Mouse (Mus musculus): ENCODE results near the gene Gm7694.

Gene Gm7694

GRCm38 (mm10) chr1:170282415-170283129, 23.6 kb downstream of the Gm7694 start:
- no peak for DNase-seq

- DNase-seq, result no peak
Measured at GRCm38 (mm10) chr1:170277016-170277415, 29.1 kb downstream of the Gm7694 start, which contains the start of gene Sh2d1b1. Gene Sh2d1b1 (plus strand): TSS chr1:170277320.

GRCm38 (mm10) chr1:170273252-170273651, 32.9 kb downstream of the Gm7694 start:
- DNase-seq, result no peak

- no peak for DNase-seq
Measured at GRCm38 (mm10) chr1:170270696-170271095, 35.4 kb downstream of the Gm7694 start.

GRCm38 (mm10) chr1:170270281-170270680, 35.9 kb downstream of the Gm7694 start:
- DNase-seq, result no peak

- DNase-seq, result peak; percentile 86 to 92
Measured at GRCm38 (mm10) chr1:170255560-170255910, 50.6 kb downstream of the Gm7694 start.

- DNase-seq, result no peak
Measured at GRCm38 (mm10) chr1:170254893-170255559, 51.1 kb downstream of the Gm7694 start.

All from cerebellum, adult 18-20 months (tissue).